Mouse (Mus musculus) neural tube, embryonic 14.5 days (tissue): ENCODE measurements around the gene Cdsn. TPM values are rescaled to one million over a fixed set of nuclear protein-coding genes. Genes with fewer than 3 reads are reported as not detected.

Experiments used
- ATAC-seq: fragments of 200-750 bp; cut with Nextera tagmentation; 2 replicates; pipeline ENCODE4 v1.8.0; 2017; ENCODE audit warnings: low read depth, mild to moderate bottlenecking, moderate TSS enrichment, moderate library complexity
- H3K27ac ChIP-seq: fragments of 300-500 bp; sonication (generic); 2 replicates; pipeline ENCODE4 v1.5.1; 2014; ENCODE audit warnings: low read depth, mild to moderate bottlenecking, control low read depth, low read length, moderate library complexity, mixed read lengths
- H3K27me3 ChIP-seq: fragments of 300-500 bp; sonication (generic); 2 replicates; pipeline ENCODE4 v1.6.1; 2014; ENCODE audit warnings: low read length; ENCODE audit not compliant: control insufficient read depth, insufficient read depth
- H3K36me3 ChIP-seq: fragments of 300-500 bp; sonication (generic); 2 replicates; pipeline ENCODE4 v1.6.1; 2014; ENCODE audit warnings: low read length, mixed read lengths; ENCODE audit not compliant: control insufficient read depth, insufficient read depth
- H3K4me1 ChIP-seq: fragments of 300-500 bp; sonication (generic); 2 replicates; pipeline ENCODE4 v1.6.1; 2014; ENCODE audit warnings: low read length; ENCODE audit not compliant: control insufficient read depth, insufficient read depth
- H3K4me2 ChIP-seq: fragments of 300-500 bp; sonication (generic); 2 replicates; pipeline ENCODE4 v1.6.1; 2014; ENCODE audit warnings: mild to moderate bottlenecking, low read depth, low read length, control low read depth
- H3K4me3 ChIP-seq: fragments of 300-500 bp; sonication (generic); 2 replicates; pipeline ENCODE4 v1.5.1; 2014; ENCODE audit warnings: low read depth, low read length, control low read depth, mixed read lengths
- H3K9ac ChIP-seq: fragments of 300-500 bp; sonication (generic); replicated peaks from 2 replicates; pipeline ENCODE4 v1.6.1; 2014; ENCODE audit warnings: low read depth, mild to moderate bottlenecking, control low read depth, low read length, mixed read lengths
- H3K9me3 ChIP-seq: fragments of 300-500 bp; sonication (generic); 2 replicates; pipeline ENCODE4 v1.6.1; 2016; ENCODE audit warnings: low read length; ENCODE audit not compliant: control insufficient read depth
- WGBS: fragments of 180-500 bp; shearing (Covaris S2); extraction: QIAGEN DNeasy Blood & Tissue Kit; methylation state at CpG from one replicate; pipeline ENCODE4 v1.1.7; 2014; 5-methylcytosine and 5-hydroxymethylcytosine counted together
- polyA plus RNA-seq: library from polyadenylated mRNA; unstranded; fragments of >200 nt; fragmentation: Nextera tagmentation; extraction: Ambion mirVana; gene quantifications from 2 replicates; pipeline ENCODE4 v1.2.1, GENCODE M21; 2014

The Cdsn gene
- polyA plus RNA-seq, 1 experiment from 2014 or later = 0.21 TPM

DNA sequence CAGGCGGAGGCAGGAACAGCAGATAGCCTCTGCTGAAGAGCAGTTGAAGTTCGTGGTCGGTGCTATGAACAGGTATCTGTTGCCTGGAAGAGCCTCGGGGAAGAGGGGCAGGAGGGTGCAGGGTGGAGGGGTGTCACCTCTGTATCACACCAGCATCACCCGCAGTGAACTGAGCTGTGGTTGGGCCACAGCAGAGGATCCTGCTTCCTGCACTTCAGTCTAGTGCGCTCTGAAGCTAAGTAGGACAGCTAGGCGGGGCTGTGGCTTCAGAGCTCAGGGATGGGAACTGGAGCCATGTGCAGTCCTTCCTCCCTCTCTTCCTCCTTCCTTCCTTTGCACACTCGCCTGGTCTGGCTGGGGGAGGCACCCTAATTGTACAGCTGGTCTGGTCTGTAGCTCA is 25.3 kb upstream of the Cdsn start:
- H3K27me3 ChIP-seq = no peaks in the 10 kb centered on the region
- no peak overlapping the region for H3K27ac ChIP-seq
- no peaks in the 10 kb centered on the region for H3K36me3 ChIP-seq
- H3K9ac ChIP-seq = no peak overlapping the region
- 84% methylated on average over 8 of the region's 8 CpGs for WGBS
- H3K4me1 ChIP-seq = no peaks in the 10 kb centered on the region
- no peak for ATAC-seq
- no peak overlapping the region for H3K4me3 ChIP-seq
- H3K4me2 ChIP-seq = no peak overlapping the region
- H3K9me3 ChIP-seq = no peaks in the 10 kb centered on the region

DNA sequence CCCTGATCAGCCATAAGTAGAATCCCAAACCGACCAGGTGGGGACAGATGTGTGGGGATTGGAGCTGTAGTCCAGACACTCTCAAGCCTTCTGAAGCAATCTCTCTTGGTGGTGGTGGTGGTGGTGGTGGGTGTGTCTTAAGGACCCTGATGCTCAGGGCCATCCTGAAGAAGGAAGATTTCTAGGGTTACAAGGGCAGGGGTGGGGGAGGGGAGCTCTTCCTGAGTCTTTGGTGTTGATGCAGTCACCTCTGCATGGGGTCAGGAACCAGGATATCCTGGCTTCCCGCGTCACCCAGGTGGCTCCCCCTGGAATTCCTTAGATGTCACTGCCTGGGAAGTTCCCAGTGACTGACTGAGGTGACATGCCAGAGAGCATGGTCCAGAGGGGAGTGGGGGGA is 19.6 kb upstream of the Cdsn start:
- H3K36me3 ChIP-seq = no peaks in the 10 kb centered on the region
- no peak for ATAC-seq
- WGBS = 11% methylated on average over 3 of the region's 3 CpGs

DNA sequence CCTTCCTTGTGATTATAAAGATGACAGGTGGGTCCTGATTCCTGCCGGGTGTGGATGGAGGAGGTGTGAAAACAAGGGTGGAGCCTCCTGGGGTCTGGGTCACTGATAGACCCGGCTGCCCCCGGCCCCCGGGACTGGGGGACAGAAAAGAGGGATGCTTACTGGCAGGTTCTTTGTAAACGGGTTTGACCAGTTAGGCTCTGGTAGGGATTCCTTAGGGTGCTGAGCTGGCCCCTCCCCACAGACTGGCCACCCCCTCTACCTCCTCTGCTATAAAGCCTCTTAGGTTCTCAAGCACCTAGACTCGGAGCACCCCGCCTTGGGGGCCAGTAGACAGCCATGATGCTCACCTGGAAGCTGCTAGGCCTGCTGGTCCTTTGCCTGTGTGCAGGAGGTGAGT is 19.0 kb upstream of the Cdsn start, which contains the start of gene Psors1c2:
TSS of gene Psors1c2 (plus strand) at position 301 of the 400 bp plus-strand sequence.
- 0 out of 2 replicates have a peak, but pooled peaks have one; percentile 32 for ATAC-seq
- Histone ChIP-seq H3K4me1 (no peaks in the 10 kb centered on the region), H3K4me2 (no peak within 1 kb of the TSS), H3K9ac (no peak within 1 kb of the TSS), H3K4me3 (no peak within 1 kb of the TSS), H3K9me3 (no peaks in the 10 kb centered on the region), H3K27ac (no peak within 1 kb of the TSS), H3K27me3 (no peaks in the 10 kb centered on the region), H3K36me3 (no peaks in the 10 kb centered on the region)
- WGBS = 47% methylated on average over 7 of the region's 7 CpGs

More for the DNA sequence above, 19.6 kb upstream of the Cdsn start:
- Histone ChIP-seq H3K4me1 (no peaks in the 10 kb centered on the region), H3K9me3 (no peaks in the 10 kb centered on the region), H3K27ac (no peak overlapping the region), H3K4me2 (no peak overlapping the region), H3K9ac (no peak overlapping the region), H3K27me3 (no peaks in the 10 kb centered on the region), H3K4me3 (no peak overlapping the region)

DNA sequence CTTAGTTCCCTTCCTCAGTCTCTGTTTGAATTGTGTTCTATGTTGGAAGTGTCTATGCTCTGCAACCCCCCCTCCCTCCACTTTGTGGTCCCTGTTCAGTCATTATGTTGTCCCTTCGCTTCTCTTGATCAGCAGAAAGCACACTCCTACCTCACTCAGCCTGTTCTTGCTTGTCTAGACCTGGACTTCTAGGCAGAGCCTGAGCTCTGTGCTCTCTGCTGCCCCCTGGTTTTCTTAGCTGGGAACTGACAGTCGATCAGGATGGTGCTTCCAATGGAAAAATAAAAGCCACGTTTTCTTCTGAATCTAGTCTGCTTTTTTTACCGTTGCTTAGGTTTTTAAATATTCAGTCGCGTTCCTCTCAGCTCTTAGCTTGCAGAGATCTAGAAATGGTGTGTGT is 17.6 kb upstream of the Cdsn start:
- Histone ChIP-seq H3K36me3 (no peaks in the 10 kb centered on the region), H3K27me3 (no peaks in the 10 kb centered on the region), H3K9me3 (no peaks in the 10 kb centered on the region), H3K4me2 (no peak overlapping the region), H3K9ac (no peak overlapping the region), H3K4me1 (no peaks in the 10 kb centered on the region), H3K4me3 (no peak overlapping the region), H3K27ac (no peak overlapping the region)
- ATAC-seq = peak; percentile 62; the same call in 1 of the 2 replicates
- 12% methylated on average over 6 of the region's 6 CpGs for WGBS

DNA sequence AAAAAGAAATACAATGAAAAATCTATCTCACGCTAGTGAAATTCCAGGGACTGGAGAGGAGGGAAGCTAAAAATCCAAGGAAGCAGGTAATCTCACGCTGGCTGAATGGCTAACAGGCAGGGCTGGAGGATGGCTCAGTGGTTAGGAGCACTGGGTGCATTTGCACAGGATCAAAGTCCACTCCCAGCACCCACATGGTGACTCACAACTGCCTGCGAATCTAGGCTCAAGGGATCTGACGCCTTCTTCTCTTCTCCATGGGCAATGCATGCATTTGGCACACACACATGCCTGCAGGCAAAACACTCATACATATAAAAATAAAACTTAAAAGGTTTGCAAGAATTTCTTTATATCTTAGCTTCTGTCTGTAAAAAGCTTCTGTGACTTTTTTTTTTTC is 14.5 kb upstream of the Cdsn start:
- Histone ChIP-seq H3K36me3 (no peaks in the 10 kb centered on the region), H3K4me2 (no peak overlapping the region), H3K9ac (no peak overlapping the region), H3K27ac (no peak overlapping the region), H3K4me1 (no peaks in the 10 kb centered on the region), H3K4me3 (no peak overlapping the region), H3K9me3 (no peaks in the 10 kb centered on the region), H3K27me3 (no peaks in the 10 kb centered on the region)
- no peak for ATAC-seq
- 90% methylated on average over 4 of the region's 4 CpGs for WGBS

GRCm38 (mm10) chr17:35538476-35538875 is 13.5 kb upstream of the Cdsn start:
- H3K9ac ChIP-seq = no peak overlapping the region

GRCm38 (mm10) chr17:35539540-35539939 is 12.4 kb upstream of the Cdsn start:
- Histone ChIP-seq H3K4me1 (peaks cover 4% of the 10 kb centered on the region; the same call in 1 of the 2 replicates), H3K9me3 (no peaks in the 10 kb centered on the region), H3K27me3 (no peaks in the 10 kb centered on the region), H3K36me3 (no peaks in the 10 kb centered on the region), H3K9ac (no peak overlapping the region), H3K4me2 (no peak overlapping the region), H3K27ac (no peak overlapping the region), H3K4me3 (no peak overlapping the region)
- 53% methylated on average over 10 of the region's 10 CpGs for WGBS
- no peak for ATAC-seq

More at GRCm38 (mm10) chr17:35538476-35538875, 13.5 kb upstream of the Cdsn start:
- Histone ChIP-seq H3K4me3 (no peak overlapping the region), H3K4me2 (no peak overlapping the region), H3K27ac (no peak overlapping the region), H3K4me1 (peaks cover 3% of the 10 kb centered on the region; the same call in 1 of the 2 replicates), H3K9me3 (no peaks in the 10 kb centered on the region), H3K27me3 (no peaks in the 10 kb centered on the region), H3K36me3 (no peaks in the 10 kb centered on the region)
- ATAC-seq = no peak
- WGBS = 82% methylated on average over 1 of the region's 1 CpGs

- no peak overlapping the region for H3K27ac ChIP-seq
- H3K4me2 ChIP-seq = 0 out of 2 replicates have a peak overlapping the region, but pooled peaks have one; percentile 6
- H3K36me3 ChIP-seq = no peaks in the 10 kb centered on the region
- H3K9me3 ChIP-seq = no peaks in the 10 kb centered on the region
- WGBS = 79% methylated on average over 15 of the region's 15 CpGs
- no peak overlapping the region for H3K9ac ChIP-seq
- no peak for ATAC-seq
- H3K4me1 ChIP-seq = peaks cover 7% of the 10 kb centered on the region; the same call in 1 of the 2 replicates
- H3K27me3 ChIP-seq = no peaks in the 10 kb centered on the region
- no peak overlapping the region for H3K4me3 ChIP-seq
Observed at GRCm38 (mm10) chr17:35542761-35543411, 9.0 kb upstream of the Cdsn start.

- Histone ChIP-seq H3K27me3 (no peaks in the 10 kb centered on the region), H3K9me3 (no peaks in the 10 kb centered on the region), H3K27ac (no peak overlapping the region), H3K9ac (no peak overlapping the region), H3K4me1 (peaks cover 7% of the 10 kb centered on the region; the same call in 1 of the 2 replicates), H3K4me3 (no peak overlapping the region), H3K4me2 (0 out of 2 replicates have a peak overlapping the region, but pooled peaks have one; percentile 6), H3K36me3 (no peaks in the 10 kb centered on the region)
- peak; percentile 28; the same call in 1 of the 2 replicates for ATAC-seq
- 15% methylated on average over 14 of the region's 14 CpGs for WGBS
Observed at GRCm38 (mm10) chr17:35543412-35543861, 8.5 kb upstream of the Cdsn start.
